Mouse (Mus musculus) testis, adult 2 months (tissue): ENCODE results near the gene Xylt1.

Source experiments
- CTCF ChIP-seq: fragments of 200-500 bp; IDR thresholded peaks from 2 replicates; pipeline ENCODE4 v1.5.1; 2012; ENCODE audit warnings: low read depth, mild to moderate bottlenecking, inconsistent platforms, low read length, moderate library complexity; ENCODE audit not compliant: control insufficient read depth, insufficient read depth, insufficient replicate concordance
- POLR2A ChIP-seq: fragments of 200-500 bp; IDR thresholded peaks from 2 replicates; pipeline ENCODE4 v1.6.1; 2012; ENCODE audit warnings: low read depth, mild to moderate bottlenecking, inconsistent platforms, low read length, moderate library complexity; ENCODE audit not compliant: control insufficient read depth

DNA sequence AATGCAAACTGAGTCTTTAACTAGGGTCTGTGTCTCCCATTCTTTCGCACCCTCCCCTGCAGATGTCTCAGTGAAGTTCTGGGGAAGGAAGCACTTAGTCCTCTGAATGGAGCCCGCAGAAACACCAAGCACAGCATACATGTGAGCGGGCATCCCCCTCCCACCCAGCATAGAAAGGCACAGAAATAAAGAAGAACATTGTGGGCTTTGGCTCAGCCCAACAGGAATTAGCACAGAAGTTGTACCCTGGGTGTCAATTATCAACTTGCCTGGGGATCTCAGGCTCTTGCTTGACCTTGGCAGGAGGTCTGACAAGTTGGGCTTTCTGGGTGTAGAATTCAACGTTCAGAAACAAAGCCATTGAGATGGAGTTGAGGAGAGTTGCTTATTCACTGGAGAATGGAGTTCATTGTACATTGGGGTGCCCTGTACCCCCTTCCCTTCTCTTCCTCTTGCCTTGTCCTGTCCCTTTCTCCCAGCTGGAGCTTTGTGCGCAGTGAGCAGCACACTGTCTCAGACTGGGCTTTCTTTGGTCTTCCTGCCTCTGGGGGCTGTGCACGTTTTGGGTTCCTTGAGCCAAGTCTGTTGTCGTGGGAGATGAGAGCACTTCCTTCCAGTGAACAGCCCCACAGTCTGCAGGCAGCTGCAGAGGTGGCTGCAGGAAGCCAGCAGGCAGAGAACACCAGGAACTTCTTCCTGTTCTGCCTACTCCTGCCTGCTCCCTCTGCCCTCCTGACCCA lies 81.6 kb downstream of the Xylt1 start:
- no peak for TF ChIP-seq CTCF
- TF ChIP-seq POLR2A: no peak
